Mouse (Mus musculus) T-helper 17 cell (primary cell): ENCODE data around the gene Pik3cd.

Experiments
- in situ Hi-C, 2 experiments: fragments of 300-600 bp; cut with MboI, MseI; formaldehyde crosslinking; loops; 1 replicate in 1 of 2; 2 replicates in 1 of 2; pipeline ENCODE4 v1.15.1; 2025; ENCODE audit warnings: high pct_unique_total_duplicates in 2 of 2

The Pik3cd gene

GRCm38 (mm10) chr4:149724916-149725470, 22.6 kb upstream of the Pik3cd start:
- in situ Hi-C loops: no loop called here

- in situ Hi-C loops: no loop called here
Measured at GRCm38 (mm10) chr4:149723855-149724731, 21.7 kb upstream of the Pik3cd start.

- in situ Hi-C loops: no loop called here
Measured at GRCm38 (mm10) chr4:149723021-149723390, 20.6 kb upstream of the Pik3cd start.

- in situ Hi-C loops: no loop called here
Measured at GRCm38 (mm10) chr4:149722104-149723020, 20.0 kb upstream of the Pik3cd start.

GRCm38 (mm10) chr4:149721163-149721562, 18.8 kb upstream of the Pik3cd start:
- in situ Hi-C loops: no loop called here

- in situ Hi-C loops: no loop called here
Measured at GRCm38 (mm10) chr4:149719686-149720085, 17.3 kb upstream of the Pik3cd start.

- in situ Hi-C loops: loop anchor here (5.0 kb wide), 1 partner anchor 62 kb away; no protein-coding TSS in a partner anchor
Measured at GRCm38 (mm10) chr4:149714542-149714941, 12.2 kb upstream of the Pik3cd start.

- in situ Hi-C loops: loop anchor here (5.0 kb wide), 1 partner anchor 60 kb away; no protein-coding TSS in a partner anchor
Measured at GRCm38 (mm10) chr4:149711955-149712354, 9.6 kb upstream of the Pik3cd start.

- in situ Hi-C loops: loop anchor here (5.0 kb wide), 1 partner anchor 59 kb away; no protein-coding TSS in a partner anchor
Measured at GRCm38 (mm10) chr4:149711485-149711884, 9.1 kb upstream of the Pik3cd start.

- in situ Hi-C loops: loop anchor here (5.0 kb wide), 1 partner anchor 58 kb away; no protein-coding TSS in a partner anchor
Measured at GRCm38 (mm10) chr4:149710510-149710909, 8.1 kb upstream of the Pik3cd start.

- in situ Hi-C loops: no loop called here
Measured at GRCm38 (mm10) chr4:149705941-149706340, 3.6 kb upstream of the Pik3cd start.

- in situ Hi-C loops: no loop called here
Measured at GRCm38 (mm10) chr4:149705298-149705697, 2.9 kb upstream of the Pik3cd start.

- in situ Hi-C loops: no loop called here
Measured at GRCm38 (mm10) chr4:149701426-149702209, 753 bp downstream of the Pik3cd start.

GRCm38 (mm10) chr4:149699953-149700352, 2.4 kb downstream of the Pik3cd start:
- in situ Hi-C loops: no loop called here

- in situ Hi-C loops: no loop called here
Measured at GRCm38 (mm10) chr4:149698197-149698821, 4.1 kb downstream of the Pik3cd start.

GRCm38 (mm10) chr4:149697506-149698196, 4.7 kb downstream of the Pik3cd start:
- in situ Hi-C loops: no loop called here

- in situ Hi-C loops: no loop called here
Measured at GRCm38 (mm10) chr4:149696189-149696971, 6.0 kb downstream of the Pik3cd start.

GRCm38 (mm10) chr4:149691368-149691767, 11.0 kb downstream of the Pik3cd start:
- in situ Hi-C loops: no loop called here

- in situ Hi-C loops: no loop called here
Measured at GRCm38 (mm10) chr4:149690828-149691280, 11.5 kb downstream of the Pik3cd start.
